Mouse (Mus musculus): ENCODE measurements at regions not wholly inside any gene's neighbourhood (a gene's known extent, or its start where the extent isn't known, plus 50 kb on each side); places are given as distances from the start of the nearest gene placed in this dataset.

DNA sequence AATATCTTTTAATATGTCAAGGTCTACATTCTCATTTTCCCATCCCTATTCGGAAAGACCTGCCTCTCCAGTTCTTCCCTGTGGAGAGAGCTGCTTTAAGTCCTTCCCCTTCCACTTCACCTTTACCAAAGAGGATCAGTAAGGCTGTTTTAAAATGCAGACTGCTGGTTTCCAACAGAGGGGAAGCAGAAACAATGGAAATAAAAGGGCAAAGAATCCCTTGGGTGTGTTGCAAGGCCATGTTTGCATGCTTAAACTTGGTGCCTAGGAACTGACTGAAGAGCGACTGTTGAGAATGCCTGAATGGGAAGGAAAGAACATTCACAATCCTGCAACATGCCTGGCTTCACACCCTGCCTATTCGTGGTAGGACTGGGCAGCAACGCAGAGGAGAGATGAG, 2759.1 kb upstream of the 5930422O12Rik start:
- no peak overlapping the region for H3K4me3 ChIP-seq (ENCODE audit: insufficient read depth in 1 of 2, low read depth in 1 of 2, low read length in 2 of 2, poor library complexity in 1 of 2, severe bottlenecking in 1 of 2)
- no peaks in the 10 kb centered on the region for H3K36me3 ChIP-seq (ENCODE audit: control insufficient read depth, insufficient read depth, low read length, poor library complexity, severe bottlenecking)
- no peaks in the 10 kb centered on the region for H3K9me3 ChIP-seq (ENCODE audit: control insufficient read depth, insufficient read depth, low read depth, low read length)
- in situ Hi-C loops (cut with MboI; ENCODE audit: low sequenced_read_pairs in 2 of 2, unreplicated experiment in 2 of 2): no loop called here
- H3K4me1 ChIP-seq (ENCODE audit: control insufficient read depth in 2 of 2, insufficient read depth in 2 of 2, low read length in 2 of 2, poor library complexity in 1 of 2): peaks cover 0 to 3% of the 10 kb centered on the region in 2 experiments; a peak in 1 of 4 replicates
- peak; percentile 9 for DNase-seq (ENCODE audit: low read depth, low spot score)
- no peak overlapping the region for H3K9ac ChIP-seq (ENCODE audit: insufficient read depth, low read depth, low read length, poor library complexity, severe bottlenecking)
- no peak for TF ChIP-seq ZC3H11A (IDR thresholded peaks at IDR 0.05; ENCODE audit: borderline replicate concordance, low read depth, low read length)
- no peak for TF ChIP-seq ZNF384 (IDR thresholded peaks at IDR 0.05; ENCODE audit: low read depth, low read length)
- TF ChIP-seq HCFC1 (IDR thresholded peaks at IDR 0.05; ENCODE audit: borderline replicate concordance, insufficient read depth, low read length): no peak
- TF ChIP-seq MAFK (IDR thresholded peaks at IDR 0.05; ENCODE audit: insufficient read depth, low read depth, low read length): no peak
- TF ChIP-seq CHD2 (IDR thresholded peaks at IDR 0.05; ENCODE audit: low read depth, low read length): no peak
- no peak overlapping the region for H3K27ac ChIP-seq (ENCODE audit: insufficient read depth, low read depth, low read length, poor library complexity, severe bottlenecking)

DNA sequence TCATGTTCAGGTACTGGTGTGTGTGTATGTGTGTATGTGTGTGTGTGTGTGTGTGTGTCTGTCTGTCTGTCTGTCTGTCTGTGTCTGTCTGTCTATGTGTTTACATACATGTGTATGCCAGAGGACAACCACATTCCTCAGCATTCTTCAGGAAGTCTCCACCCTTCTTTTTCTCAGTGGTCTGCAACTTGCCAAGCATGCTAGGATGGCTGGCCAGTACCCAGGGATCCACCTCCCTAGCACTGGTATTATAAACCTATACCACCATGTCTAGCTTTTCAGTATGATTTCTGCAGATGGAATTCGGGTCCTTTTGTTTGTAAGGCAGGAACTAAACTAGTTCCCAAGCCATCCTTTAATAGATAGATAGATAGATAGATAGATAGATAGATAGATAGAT, 2751.1 kb upstream of the 5930422O12Rik start:
- TF ChIP-seq MAFK (IDR thresholded peaks at IDR 0.05; ENCODE audit: insufficient read depth, low read depth, low read length) (no peak), ZC3H11A (IDR thresholded peaks at IDR 0.05; ENCODE audit: borderline replicate concordance, low read depth, low read length) (no peak), CHD2 (IDR thresholded peaks at IDR 0.05; ENCODE audit: low read depth, low read length) (no peak), ZNF384 (IDR thresholded peaks at IDR 0.05; ENCODE audit: low read depth, low read length) (no peak), HCFC1 (IDR thresholded peaks at IDR 0.05; ENCODE audit: borderline replicate concordance, insufficient read depth, low read length) (no peak)
- Histone ChIP-seq H3K4me3 (ENCODE audit: insufficient read depth in 1 of 2, low read depth in 1 of 2, low read length in 2 of 2, poor library complexity in 1 of 2, severe bottlenecking in 1 of 2) (no peak overlapping the region), H3K36me3 (ENCODE audit: control insufficient read depth, insufficient read depth, low read length, poor library complexity, severe bottlenecking) (no peaks in the 10 kb centered on the region)

DNA sequence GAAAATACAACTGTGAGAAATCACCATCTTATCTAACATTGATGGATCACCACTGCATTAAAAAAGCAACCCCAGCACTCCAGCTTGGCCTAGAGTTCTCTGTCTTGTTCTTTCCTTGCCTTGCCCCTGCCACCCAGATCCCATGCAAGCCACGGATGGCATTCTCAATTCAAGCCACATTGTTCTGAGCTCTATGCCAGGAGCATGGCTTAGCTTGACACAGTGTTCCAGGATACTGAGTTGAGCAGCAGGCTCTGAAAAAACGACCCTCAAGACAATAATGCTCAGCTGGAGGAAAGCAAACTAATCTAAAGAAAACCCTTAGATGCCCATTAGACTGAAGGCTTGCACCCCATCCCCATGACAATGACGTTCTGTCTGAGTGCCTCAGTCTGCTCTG, 2746.3 kb upstream of the 5930422O12Rik start:
- Histone ChIP-seq H3K27ac (ENCODE audit: insufficient read depth, low read depth, low read length, poor library complexity, severe bottlenecking) (no peak overlapping the region), H3K36me3 (ENCODE audit: control insufficient read depth, insufficient read depth, low read length, poor library complexity, severe bottlenecking) (no peaks in the 10 kb centered on the region), H3K4me1 (ENCODE audit: control insufficient read depth in 2 of 2, insufficient read depth in 2 of 2, low read length in 2 of 2, poor library complexity in 1 of 2) (no peaks in the 10 kb centered on the region), H3K9ac (ENCODE audit: insufficient read depth, low read depth, low read length, poor library complexity, severe bottlenecking) (no peak overlapping the region), H3K4me3 (ENCODE audit: insufficient read depth in 1 of 2, low read depth in 1 of 2, low read length in 2 of 2, poor library complexity in 1 of 2, severe bottlenecking in 1 of 2) (no peak overlapping the region), H3K9me3 (ENCODE audit: control insufficient read depth, insufficient read depth, low read depth, low read length) (no peaks in the 10 kb centered on the region)
- in situ Hi-C loops (cut with MboI; ENCODE audit: low sequenced_read_pairs in 2 of 2, unreplicated experiment in 2 of 2): no loop called here
- TF ChIP-seq MAFK (IDR thresholded peaks at IDR 0.05; ENCODE audit: insufficient read depth, low read depth, low read length) (no peak), CHD2 (IDR thresholded peaks at IDR 0.05; ENCODE audit: low read depth, low read length) (no peak), ZC3H11A (IDR thresholded peaks at IDR 0.05; ENCODE audit: borderline replicate concordance, low read depth, low read length) (no peak), ZNF384 (IDR thresholded peaks at IDR 0.05; ENCODE audit: low read depth, low read length) (no peak), HCFC1 (IDR thresholded peaks at IDR 0.05; ENCODE audit: borderline replicate concordance, insufficient read depth, low read length) (no peak)
- no peak for DNase-seq (ENCODE audit: low read depth, low spot score)

More for the DNA sequence above, 2751.1 kb upstream of the 5930422O12Rik start:
- H3K9ac ChIP-seq (ENCODE audit: insufficient read depth, low read depth, low read length, poor library complexity, severe bottlenecking): no peak overlapping the region
- no peaks in the 10 kb centered on the region for H3K9me3 ChIP-seq (ENCODE audit: control insufficient read depth, insufficient read depth, low read depth, low read length)
- in situ Hi-C loops (cut with MboI; ENCODE audit: low sequenced_read_pairs in 2 of 2, unreplicated experiment in 2 of 2): no loop called here
- no peak overlapping the region for H3K27ac ChIP-seq (ENCODE audit: insufficient read depth, low read depth, low read length, poor library complexity, severe bottlenecking)
- no peak for DNase-seq (ENCODE audit: low read depth, low spot score)
- H3K4me1 ChIP-seq (ENCODE audit: control insufficient read depth in 2 of 2, insufficient read depth in 2 of 2, low read length in 2 of 2, poor library complexity in 1 of 2): no peaks in the 10 kb centered on the region

DNA sequence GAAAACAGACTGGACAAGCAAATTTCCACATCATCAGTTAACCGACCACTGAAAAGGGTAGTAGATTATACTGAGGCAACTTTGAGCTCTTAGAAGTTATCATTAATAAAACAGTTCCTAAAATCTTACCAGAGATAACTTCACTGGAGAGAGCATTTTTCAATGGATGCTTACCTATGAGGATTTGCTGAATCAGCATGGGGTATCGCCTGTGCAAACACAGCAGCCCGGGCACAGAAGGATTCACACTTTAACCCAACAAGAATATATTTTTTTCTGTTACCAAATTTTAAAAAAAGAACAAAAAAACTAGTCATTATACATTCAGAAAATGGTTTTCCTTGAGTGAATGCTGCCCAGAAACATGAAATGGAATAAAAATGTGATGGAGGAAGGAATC, 2742.0 kb upstream of the 5930422O12Rik start:
- Histone ChIP-seq H3K4me1 (ENCODE audit: control insufficient read depth in 2 of 2, insufficient read depth in 2 of 2, low read length in 2 of 2, poor library complexity in 1 of 2) (no peaks in the 10 kb centered on the region), H3K9me3 (ENCODE audit: control insufficient read depth, insufficient read depth, low read depth, low read length) (no peaks in the 10 kb centered on the region), H3K9ac (ENCODE audit: insufficient read depth, low read depth, low read length, poor library complexity, severe bottlenecking) (no peak overlapping the region), H3K27ac (ENCODE audit: insufficient read depth, low read depth, low read length, poor library complexity, severe bottlenecking) (no peak overlapping the region), H3K4me3 (ENCODE audit: insufficient read depth in 1 of 2, low read depth in 1 of 2, low read length in 2 of 2, poor library complexity in 1 of 2, severe bottlenecking in 1 of 2) (no peak overlapping the region), H3K36me3 (ENCODE audit: control insufficient read depth, insufficient read depth, low read length, poor library complexity, severe bottlenecking) (no peaks in the 10 kb centered on the region)
- no peak for DNase-seq (ENCODE audit: low read depth, low spot score)
- TF ChIP-seq ZNF384 (IDR thresholded peaks at IDR 0.05; ENCODE audit: low read depth, low read length) (no peak), ZC3H11A (IDR thresholded peaks at IDR 0.05; ENCODE audit: borderline replicate concordance, low read depth, low read length) (no peak), HCFC1 (IDR thresholded peaks at IDR 0.05; ENCODE audit: borderline replicate concordance, insufficient read depth, low read length) (no peak), MAFK (IDR thresholded peaks at IDR 0.05; ENCODE audit: insufficient read depth, low read depth, low read length) (peak; percentile 65; the same call in 1 of the 2 replicates), CHD2 (IDR thresholded peaks at IDR 0.05; ENCODE audit: low read depth, low read length) (no peak)
- in situ Hi-C loops (cut with MboI; ENCODE audit: low sequenced_read_pairs in 2 of 2, unreplicated experiment in 2 of 2): no loop called here

DNA sequence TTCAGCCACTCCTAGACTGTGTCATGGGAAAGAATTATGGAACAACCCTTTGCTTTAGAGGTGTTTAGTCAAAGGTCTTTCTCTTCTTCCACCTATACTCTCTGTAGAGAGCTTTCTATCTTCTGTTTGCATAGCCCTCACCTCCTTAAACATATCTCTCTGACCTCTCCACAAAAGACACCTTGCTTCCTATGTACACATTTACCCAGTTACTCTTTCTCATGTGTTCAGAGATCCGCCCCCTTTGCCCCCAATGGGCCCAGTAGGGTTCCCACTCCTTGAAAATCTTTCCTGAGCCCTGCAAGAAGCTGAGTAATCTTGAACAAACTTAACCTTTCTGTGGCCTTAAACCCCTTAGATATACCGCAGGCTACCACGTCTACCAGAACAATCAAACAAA, 2734.4 kb upstream of the 5930422O12Rik start:
- no peak for DNase-seq (ENCODE audit: low read depth, low spot score)
- TF ChIP-seq ZNF384 (IDR thresholded peaks at IDR 0.05; ENCODE audit: low read depth, low read length) (no peak), ZC3H11A (IDR thresholded peaks at IDR 0.05; ENCODE audit: borderline replicate concordance, low read depth, low read length) (no peak), MAFK (IDR thresholded peaks at IDR 0.05; ENCODE audit: insufficient read depth, low read depth, low read length) (no peak), HCFC1 (IDR thresholded peaks at IDR 0.05; ENCODE audit: borderline replicate concordance, insufficient read depth, low read length) (no peak), CHD2 (IDR thresholded peaks at IDR 0.05; ENCODE audit: low read depth, low read length) (no peak)
- Histone ChIP-seq H3K27ac (ENCODE audit: insufficient read depth, low read depth, low read length, poor library complexity, severe bottlenecking) (no peak overlapping the region), H3K9me3 (ENCODE audit: control insufficient read depth, insufficient read depth, low read depth, low read length) (no peaks in the 10 kb centered on the region), H3K4me1 (ENCODE audit: control insufficient read depth in 2 of 2, insufficient read depth in 2 of 2, low read length in 2 of 2, poor library complexity in 1 of 2) (no peaks in the 10 kb centered on the region), H3K9ac (ENCODE audit: insufficient read depth, low read depth, low read length, poor library complexity, severe bottlenecking) (no peak overlapping the region), H3K4me3 (ENCODE audit: insufficient read depth in 1 of 2, low read depth in 1 of 2, low read length in 2 of 2, poor library complexity in 1 of 2, severe bottlenecking in 1 of 2) (no peak overlapping the region), H3K36me3 (ENCODE audit: control insufficient read depth, insufficient read depth, low read length, poor library complexity, severe bottlenecking) (no peaks in the 10 kb centered on the region)
- in situ Hi-C loops (cut with MboI; ENCODE audit: low sequenced_read_pairs in 2 of 2, unreplicated experiment in 2 of 2): no loop called here
